Mouse (Mus musculus): ENCODE results near the gene Serpine2.

Serpine2 gene

GRCm38 (mm10) chr1:79861130-79861942, at the start of gene Serpine2:
Serpine2 (minus strand) TSS chr1:79861180.
- no peak for DNase-seq

- no peak for DNase-seq
Measured at GRCm38 (mm10) chr1:79907811-79908210, 46.8 kb upstream of the Serpine2 start.

GRCm38 (mm10) chr1:79905241-79905640, 44.3 kb upstream of the Serpine2 start:
- DNase-seq: no peak

GRCm38 (mm10) chr1:79902901-79903300, 41.9 kb upstream of the Serpine2 start:
- DNase-seq: no peak

GRCm38 (mm10) chr1:79882648-79883047, 21.7 kb upstream of the Serpine2 start:
- no peak for DNase-seq

- no peak for DNase-seq
Measured at GRCm38 (mm10) chr1:79874741-79875140, 13.8 kb upstream of the Serpine2 start.

GRCm38 (mm10) chr1:79860411-79861039, 455 bp downstream of the Serpine2 start:
- DNase-seq: no peak

GRCm38 (mm10) chr1:79859975-79860374, 1.0 kb downstream of the Serpine2 start:
- no peak for DNase-seq

GRCm38 (mm10) chr1:79859026-79859425, 2.0 kb downstream of the Serpine2 start:
- no peak for DNase-seq

GRCm38 (mm10) chr1:79858389-79858994, 2.5 kb downstream of the Serpine2 start:
- DNase-seq: peak; percentile 10 to 13

GRCm38 (mm10) chr1:79857681-79858388, 3.1 kb downstream of the Serpine2 start:
- no peak for DNase-seq

GRCm38 (mm10) chr1:79856756-79857155, 4.2 kb downstream of the Serpine2 start:
- DNase-seq: no peak

- DNase-seq: no peak
Measured at GRCm38 (mm10) chr1:79853527-79853926, 7.5 kb downstream of the Serpine2 start.

GRCm38 (mm10) chr1:79850341-79850740, 10.6 kb downstream of the Serpine2 start:
- no peak for DNase-seq

- DNase-seq: no peak
Measured at GRCm38 (mm10) chr1:79848663-79849062, 12.3 kb downstream of the Serpine2 start.

- no peak for DNase-seq
Measured at GRCm38 (mm10) chr1:79846891-79847290, 14.1 kb downstream of the Serpine2 start.

GRCm38 (mm10) chr1:79832719-79833404, 28.1 kb downstream of the Serpine2 start:
- DNase-seq: no peak

- DNase-seq: no peak
Measured at GRCm38 (mm10) chr1:79823951-79824633, 36.9 kb downstream of the Serpine2 start.

GRCm38 (mm10) chr1:79822806-79823525, 38.0 kb downstream of the Serpine2 start:
- no peak for DNase-seq

GRCm38 (mm10) chr1:79819296-79819879, 41.6 kb downstream of the Serpine2 start:
- DNase-seq: no peak

GRCm38 (mm10) chr1:79815446-79815845, 45.5 kb downstream of the Serpine2 start:
- no peak for DNase-seq
